Mouse (Mus musculus): ENCODE results near the gene Slco4a1. TPM values are rescaled to one million over a fixed set of nuclear protein-coding genes. Genes with fewer than 3 reads are reported as not detected.
A peak's percentile ranks its signal among the peaks of the same experiment; 100 is the strongest.

The Slco4a1 gene
- 10 to 100 TPM in 4 of 26 experiments, 1 to 10 TPM in 13, under 1 TPM in 4, not detected in 5; 0.31 to 41.1 (median 1.6) TPM for total RNA-seq (2018; cell fraction: chromatin; rRNA removed)
- 1 to 10 TPM in 5 of 26 experiments, under 1 TPM in 21; 0.05 to 4.9 (median 0.24) TPM for total RNA-seq (2018; cell fraction: cytosol; rRNA removed)
- 10 to 100 TPM in 4 of 26 experiments, 1 to 10 TPM in 20, under 1 TPM in 2; 0.37 to 37.5 (median 3.9) TPM for total RNA-seq (2018; cell fraction: nucleus; rRNA removed)
- polyA plus RNA-seq (2018), result 0.09 to 0.52 TPM (median 0.23 TPM) in 3 replicates

GRCm38 (mm10) chr2:180455723-180456698 lies at the start of gene Slco4a1:
TSS of gene Slco4a1 (plus strand) at chr2:180456245.
- H3K4me3 ChIP-seq (ENCODE audit: inconsistent target), result peak within 1 kb of the TSS; percentile 42
- WGBS (ENCODE audit: missing documents), result 3% methylated on average over 64 of the region's 65 CpGs
- peaks cover 41% of the 10 kb centered on the region for H3K79me2 ChIP-seq (ENCODE audit: inconsistent target)
- H3K27ac ChIP-seq, result no peak within 1 kb of the TSS
- H3K36me3 ChIP-seq (ENCODE audit: inconsistent target), result no peaks in the 10 kb centered on the region

GRCm38 (mm10) chr2:180408410-180408809 lies 47.6 kb upstream of the Slco4a1 start:
- no peak overlapping the region for H3K4me3 ChIP-seq (ENCODE audit: inconsistent target)
- H3K27ac ChIP-seq, result no peak overlapping the region
- no peaks in the 10 kb centered on the region for H3K79me2 ChIP-seq (ENCODE audit: inconsistent target)
- 27% methylated on average over 2 of the region's 2 CpGs for WGBS (ENCODE audit: missing documents)
- H3K36me3 ChIP-seq (ENCODE audit: inconsistent target), result no peaks in the 10 kb centered on the region

- H3K36me3 ChIP-seq (ENCODE audit: inconsistent target), result no peaks in the 10 kb centered on the region
- H3K79me2 ChIP-seq (ENCODE audit: inconsistent target), result no peaks in the 10 kb centered on the region
- 82% methylated on average over 8 of the region's 8 CpGs for WGBS (ENCODE audit: missing documents)
Measured at GRCm38 (mm10) chr2:180410432-180410831, 45.6 kb upstream of the Slco4a1 start.

GRCm38 (mm10) chr2:180411013-180411412 lies 45.0 kb upstream of the Slco4a1 start:
- Histone ChIP-seq H3K79me2 (ENCODE audit: inconsistent target) (no peaks in the 10 kb centered on the region), H3K4me3 (ENCODE audit: inconsistent target) (no peak overlapping the region), H3K27ac (no peak overlapping the region), H3K36me3 (ENCODE audit: inconsistent target) (no peaks in the 10 kb centered on the region)
- WGBS (ENCODE audit: missing documents), result 26% methylated on average over 8 of the region's 8 CpGs

More at GRCm38 (mm10) chr2:180410432-180410831, 45.6 kb upstream of the Slco4a1 start:
- Histone ChIP-seq H3K27ac (no peak overlapping the region), H3K4me3 (ENCODE audit: inconsistent target) (no peak overlapping the region)

GRCm38 (mm10) chr2:180415627-180416026 lies 40.4 kb upstream of the Slco4a1 start:
- Histone ChIP-seq H3K79me2 (ENCODE audit: inconsistent target) (no peaks in the 10 kb centered on the region), H3K36me3 (ENCODE audit: inconsistent target) (no peaks in the 10 kb centered on the region)
- WGBS (ENCODE audit: missing documents), result 81% methylated on average over 3 of the region's 3 CpGs

GRCm38 (mm10) chr2:180417731-180418130 lies 38.3 kb upstream of the Slco4a1 start:
- Histone ChIP-seq H3K27ac (no peak overlapping the region), H3K36me3 (ENCODE audit: inconsistent target) (no peaks in the 10 kb centered on the region), H3K4me3 (ENCODE audit: inconsistent target) (no peak overlapping the region), H3K79me2 (ENCODE audit: inconsistent target) (no peaks in the 10 kb centered on the region)
- 23% methylated on average over 9 of the region's 9 CpGs for WGBS (ENCODE audit: missing documents)

More at GRCm38 (mm10) chr2:180415627-180416026, 40.4 kb upstream of the Slco4a1 start:
- Histone ChIP-seq H3K4me3 (ENCODE audit: inconsistent target) (no peak overlapping the region), H3K27ac (no peak overlapping the region)

- no peaks in the 10 kb centered on the region for H3K79me2 ChIP-seq (ENCODE audit: inconsistent target)
- WGBS (ENCODE audit: missing documents), result 68% methylated on average over 3 of the region's 3 CpGs
- no peak overlapping the region for H3K4me3 ChIP-seq (ENCODE audit: inconsistent target)
- no peaks in the 10 kb centered on the region for H3K36me3 ChIP-seq (ENCODE audit: inconsistent target)
- no peak overlapping the region for H3K27ac ChIP-seq
Measured at GRCm38 (mm10) chr2:180420641-180421040, 35.4 kb upstream of the Slco4a1 start.

GRCm38 (mm10) chr2:180425115-180425514 lies 30.9 kb upstream of the Slco4a1 start:
- no peaks in the 10 kb centered on the region for H3K36me3 ChIP-seq (ENCODE audit: inconsistent target)
- WGBS (ENCODE audit: missing documents), result 83% methylated on average over 2 of the region's 2 CpGs
- no peak overlapping the region for H3K27ac ChIP-seq
- no peak overlapping the region for H3K4me3 ChIP-seq (ENCODE audit: inconsistent target)
- H3K79me2 ChIP-seq (ENCODE audit: inconsistent target), result no peaks in the 10 kb centered on the region

GRCm38 (mm10) chr2:180427073-180427472 lies 29.0 kb upstream of the Slco4a1 start:
- 94% methylated on average over 7 of the region's 8 CpGs for WGBS (ENCODE audit: missing documents)
- Histone ChIP-seq H3K36me3 (ENCODE audit: inconsistent target) (no peaks in the 10 kb centered on the region), H3K4me3 (ENCODE audit: inconsistent target) (no peak overlapping the region), H3K27ac (no peak overlapping the region), H3K79me2 (ENCODE audit: inconsistent target) (no peaks in the 10 kb centered on the region)

GRCm38 (mm10) chr2:180428331-180428730 lies 27.7 kb upstream of the Slco4a1 start:
- Histone ChIP-seq H3K36me3 (ENCODE audit: inconsistent target) (no peaks in the 10 kb centered on the region), H3K79me2 (ENCODE audit: inconsistent target) (no peaks in the 10 kb centered on the region), H3K27ac (no peak overlapping the region), H3K4me3 (ENCODE audit: inconsistent target) (no peak overlapping the region)
- 34% methylated on average over 2 of the region's 2 CpGs for WGBS (ENCODE audit: missing documents)

GRCm38 (mm10) chr2:180430648-180431047 lies 25.4 kb upstream of the Slco4a1 start:
- Histone ChIP-seq H3K79me2 (ENCODE audit: inconsistent target) (no peaks in the 10 kb centered on the region), H3K36me3 (ENCODE audit: inconsistent target) (no peaks in the 10 kb centered on the region), H3K4me3 (ENCODE audit: inconsistent target) (no peak overlapping the region), H3K27ac (no peak overlapping the region)
- WGBS (ENCODE audit: missing documents), result 35% methylated on average over 11 of the region's 11 CpGs

- Histone ChIP-seq H3K36me3 (ENCODE audit: inconsistent target) (no peaks in the 10 kb centered on the region), H3K79me2 (ENCODE audit: inconsistent target) (no peaks in the 10 kb centered on the region), H3K27ac (no peak overlapping the region), H3K4me3 (ENCODE audit: inconsistent target) (no peak overlapping the region)
- WGBS (ENCODE audit: missing documents), result 33% methylated on average over 10 of the region's 10 CpGs
Measured at GRCm38 (mm10) chr2:180432042-180432668, 23.9 kb upstream of the Slco4a1 start.

- WGBS (ENCODE audit: missing documents), result 83% methylated on average over 10 of the region's 10 CpGs
- no peak overlapping the region for H3K27ac ChIP-seq
- H3K79me2 ChIP-seq (ENCODE audit: inconsistent target), result no peaks in the 10 kb centered on the region
- H3K36me3 ChIP-seq (ENCODE audit: inconsistent target), result no peaks in the 10 kb centered on the region
- no peak overlapping the region for H3K4me3 ChIP-seq (ENCODE audit: inconsistent target)
Measured at GRCm38 (mm10) chr2:180432751-180433150, 23.3 kb upstream of the Slco4a1 start.

- Histone ChIP-seq H3K79me2 (ENCODE audit: inconsistent target) (no peaks in the 10 kb centered on the region), H3K27ac (no peak overlapping the region), H3K36me3 (ENCODE audit: inconsistent target) (no peaks in the 10 kb centered on the region), H3K4me3 (ENCODE audit: inconsistent target) (no peak overlapping the region)
- WGBS (ENCODE audit: missing documents), result 63% methylated on average over 7 of the region's 7 CpGs
Measured at GRCm38 (mm10) chr2:180433350-180433749, 22.7 kb upstream of the Slco4a1 start.
